Mouse (Mus musculus) heart, embryonic 14.5 days (tissue): ENCODE data around the gene Otud4. TPM values are rescaled to one million over a fixed set of nuclear protein-coding genes. Genes with fewer than 3 reads are reported as not detected.

Experiments used
- ATAC-seq: fragments of 200-750 bp; cut with Nextera tagmentation; 2 replicates; pipeline ENCODE4 v1.8.0; 2017; ENCODE audit warnings: low read depth, moderate TSS enrichment; ENCODE audit not compliant: insufficient number of reproducible peaks, insufficient read depth, low FRiP score
- H3K27ac ChIP-seq, 2 experiments: fragments of 200-500 bp in 1 of 2; fragments of 300-500 bp in 1 of 2; sonication (generic) in 1 of 2; replicated peaks in 1 of 2; 2 replicates each; pipeline ENCODE4 v1.5.1; 2012 to 2014; ENCODE audit warnings: low read depth in 2 of 2, low read length in 2 of 2, control low read depth in 1 of 2, mild to moderate bottlenecking in 1 of 2, mixed read lengths in 1 of 2; ENCODE audit not compliant: control insufficient read depth in 1 of 2, insufficient read depth in 1 of 2
- H3K27me3 ChIP-seq: fragments of 300-500 bp; sonication (generic); 2 replicates; pipeline ENCODE4 v1.6.1; 2014; ENCODE audit warnings: mild to moderate bottlenecking, low read length, control low read depth; ENCODE audit not compliant: control insufficient read depth, insufficient read depth
- H3K36me3 ChIP-seq: fragments of 300-500 bp; sonication (generic); 2 replicates; pipeline ENCODE4 v1.6.1; 2014; ENCODE audit warnings: mild to moderate bottlenecking, control low read depth, low read length, mixed read lengths; ENCODE audit not compliant: control insufficient read depth, insufficient read depth
- H3K4me1 ChIP-seq, 2 experiments: fragments of 200-500 bp in 1 of 2; fragments of 300-500 bp in 1 of 2; sonication (generic) in 1 of 2; 2 replicates each; pipeline ENCODE4 v1.6.1; 2012 to 2014; ENCODE audit warnings: low read length in 2 of 2, control low read depth in 1 of 2, mixed read lengths in 1 of 2; ENCODE audit not compliant: control insufficient read depth in 2 of 2, insufficient read depth in 2 of 2
- H3K4me2 ChIP-seq: fragments of 300-500 bp; sonication (generic); 2 replicates; pipeline ENCODE4 v1.6.1; 2014; ENCODE audit warnings: mild to moderate bottlenecking, low read length
- H3K4me3 ChIP-seq, 2 experiments: fragments of 200-500 bp in 1 of 2; fragments of 300-500 bp in 1 of 2; sonication (generic) in 1 of 2; 2 replicates each; pipeline ENCODE4 v1.5.1; 2012 to 2014; ENCODE audit warnings: low read length in 2 of 2, mild to moderate bottlenecking in 2 of 2, control low read depth in 1 of 2, low read depth in 1 of 2, moderate library complexity in 1 of 2; ENCODE audit not compliant: control insufficient read depth in 1 of 2, insufficient read depth in 1 of 2
- H3K9ac ChIP-seq: fragments of 300-500 bp; sonication (generic); 2 replicates; pipeline ENCODE4 v1.6.1; 2014; ENCODE audit warnings: mild to moderate bottlenecking, low read length
- H3K9me3 ChIP-seq: fragments of 300-500 bp; sonication (generic); 2 replicates; pipeline ENCODE4 v1.6.1; 2016; ENCODE audit warnings: low read length, control low read depth; ENCODE audit not compliant: control insufficient read depth
- WGBS: fragments of 180-500 bp; shearing (Covaris S2); extraction: QIAGEN DNeasy Blood & Tissue Kit; methylation state at CpG from one replicate; pipeline ENCODE4 v1.1.7; 2014; 5-methylcytosine and 5-hydroxymethylcytosine counted together
- polyA plus RNA-seq: library from polyadenylated mRNA; unstranded; fragments of >200 nt; fragmentation: Nextera tagmentation; extraction: Ambion mirVana; gene quantifications from 2 replicates; pipeline ENCODE4 v1.2.1, GENCODE M21; 2014

The Otud4 gene
- polyA plus RNA-seq, 1 experiment from 2014 or later, result 27.4 TPM

DNA sequence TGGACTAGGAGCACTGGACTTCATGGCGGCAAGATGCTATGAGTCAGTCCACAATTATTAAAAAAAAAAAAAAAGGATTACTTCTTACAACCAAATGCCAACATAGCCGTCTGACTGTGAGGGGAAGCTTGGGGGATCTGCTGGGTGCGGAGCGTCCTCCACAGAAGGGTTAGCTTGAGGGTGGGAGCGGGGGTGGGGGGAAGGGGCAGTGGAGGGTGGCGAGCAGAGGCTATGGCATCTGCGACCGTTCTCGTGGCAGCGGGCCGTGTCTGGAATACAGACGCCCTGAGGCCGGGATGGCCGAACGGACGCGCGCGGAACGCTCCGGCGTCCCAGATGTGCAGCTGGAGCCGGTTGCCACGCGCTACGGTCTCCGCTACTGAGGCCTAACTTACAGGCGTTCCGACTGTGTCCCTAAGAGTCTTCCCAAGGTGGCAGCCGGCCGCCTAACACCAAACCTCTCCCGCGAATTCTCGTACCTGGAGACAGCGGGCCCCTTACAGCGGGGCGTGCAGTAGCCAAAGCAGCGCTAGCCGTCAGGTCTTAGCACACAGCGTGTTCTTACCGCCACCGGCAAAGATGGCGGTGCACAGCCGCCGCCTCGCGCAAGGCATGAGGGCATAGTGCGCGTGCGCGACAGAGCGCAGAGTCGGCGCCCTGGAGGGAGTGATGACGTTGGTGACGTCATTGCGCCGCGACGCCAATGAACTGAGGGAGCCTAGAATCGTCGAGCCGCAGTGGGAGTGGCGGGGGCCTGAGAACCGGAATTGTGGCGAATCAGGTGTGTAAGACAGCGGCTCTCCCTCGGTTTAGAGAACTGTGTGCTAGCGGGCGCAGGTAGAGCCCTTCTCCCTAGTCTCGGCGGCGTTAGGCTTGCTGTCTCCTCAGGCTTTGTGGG is 71.9 kb downstream of the Otud4 start, which contains the start of the genes Abce1 and Anapc10:
Gene Abce1 (minus strand): TSS at position 677 of the 898 bp plus-strand sequence.
Gene Anapc10 (plus strand): TSS at position 757 of the 898 bp plus-strand sequence.
- Histone ChIP-seq H3K4me3 (peak within 1 kb of the TSS; percentile 86 to 96), H3K27ac (peak within 1 kb of the TSS; percentile 84 to 85), H3K4me2 (peak within 1 kb of the TSS; percentile 87), H3K27me3 (no peaks in the 10 kb centered on the region), H3K9ac (peak within 1 kb of the TSS; percentile 92), H3K9me3 (no peaks in the 10 kb centered on the region), H3K4me1 (peaks cover 0 to 7% of the 10 kb centered on the region in 2 experiments; a peak in 2 of 4 replicates), H3K36me3 (peaks cover 29% of the 10 kb centered on the region)
- peak; percentile 96 for ATAC-seq
- 0% methylated on average over 73 of the region's 73 CpGs for WGBS

DNA sequence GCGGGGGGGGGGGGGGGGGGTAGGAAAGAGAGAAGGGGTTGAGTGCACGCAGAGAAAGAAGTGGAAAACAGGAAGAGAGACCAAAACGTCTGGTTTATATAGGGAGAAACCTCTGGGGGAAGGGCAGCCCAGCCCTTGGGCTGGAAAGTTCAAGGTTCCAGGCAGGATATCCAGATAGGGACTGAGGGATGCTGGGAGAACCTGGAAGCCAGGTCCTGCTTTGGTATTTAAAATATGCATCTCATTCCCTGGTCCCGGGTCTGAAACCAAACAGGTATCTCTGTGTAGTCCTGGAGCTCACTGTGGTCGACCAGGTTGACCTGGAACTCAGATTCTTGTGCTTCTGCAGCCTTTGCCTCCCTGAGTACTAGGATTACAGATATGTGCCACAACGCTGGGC is 73.3 kb downstream of the Otud4 start:
- Histone ChIP-seq H3K4me3 (no peak overlapping the region), H3K36me3 (peaks cover 29% of the 10 kb centered on the region), H3K4me2 (peak overlapping the region; percentile 65), H3K27ac (no peak overlapping the region), H3K9ac (no peak overlapping the region), H3K9me3 (no peaks in the 10 kb centered on the region), H3K27me3 (no peaks in the 10 kb centered on the region), H3K4me1 (peaks cover 0 to 7% of the 10 kb centered on the region in 2 experiments; a peak in 2 of 4 replicates)
- 56% methylated on average over 6 of the region's 6 CpGs for WGBS
- no peak for ATAC-seq

DNA sequence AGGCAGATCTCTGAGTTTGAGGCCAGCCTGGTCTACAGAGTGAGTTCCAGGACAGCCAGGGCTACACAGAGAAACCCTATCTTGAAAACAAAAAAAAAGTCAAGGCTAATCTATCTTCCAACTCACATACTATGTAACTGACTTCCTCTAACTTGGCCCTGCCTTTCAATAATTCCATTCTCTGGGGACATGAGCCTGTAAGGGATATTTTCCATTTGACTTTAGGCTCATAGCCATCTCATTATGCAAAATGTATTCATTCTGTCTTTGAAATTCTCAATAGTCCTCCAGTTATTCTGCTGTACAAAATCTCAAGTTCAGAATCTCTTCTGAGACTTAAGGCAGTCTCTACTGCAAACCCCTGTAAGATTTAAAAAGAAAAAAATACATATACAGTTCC is 82.1 kb downstream of the Otud4 start:
- H3K27me3 ChIP-seq, result no peaks in the 10 kb centered on the region
- no peak overlapping the region for H3K4me3 ChIP-seq
- H3K4me1 ChIP-seq, result no peaks in the 10 kb centered on the region
- no peak overlapping the region for H3K9ac ChIP-seq
- ATAC-seq, result no peak
- no peak overlapping the region for H3K27ac ChIP-seq
- H3K36me3 ChIP-seq, result peaks cover 57% of the 10 kb centered on the region
- H3K9me3 ChIP-seq, result no peaks in the 10 kb centered on the region
- H3K4me2 ChIP-seq, result no peak overlapping the region

- ATAC-seq, result no peak
- Histone ChIP-seq H3K9me3 (no peaks in the 10 kb centered on the region), H3K9ac (no peak overlapping the region)
These were observed 83.9 kb downstream of the Otud4 start for GRCm38 (mm10) chr8:79723308-79723707.

DNA sequence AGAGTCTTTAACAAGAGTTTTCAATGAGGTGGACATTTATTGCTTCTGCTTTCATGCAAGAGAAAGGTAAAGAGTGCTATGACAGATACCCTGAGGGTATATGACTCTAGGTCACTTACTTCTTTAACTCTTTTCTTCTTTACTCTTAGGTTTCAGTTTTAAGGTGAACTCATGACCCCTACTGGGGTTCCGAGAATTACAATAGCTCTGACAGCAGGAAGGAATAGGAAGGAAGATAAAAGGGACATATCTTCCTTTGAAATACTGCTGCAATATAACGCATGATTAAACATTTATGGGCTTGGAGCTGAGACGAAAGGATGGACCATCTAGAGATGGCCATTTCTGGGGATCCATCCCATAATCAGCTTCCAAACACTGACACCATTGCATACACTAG is 85.2 kb downstream of the Otud4 start:
- ATAC-seq, result no peak
- H3K9me3 ChIP-seq, result no peaks in the 10 kb centered on the region
- WGBS, result 63% methylated on average over 3 of the region's 3 CpGs
- H3K36me3 ChIP-seq, result peaks cover 45% of the 10 kb centered on the region
- H3K9ac ChIP-seq, result no peak overlapping the region
- no peak overlapping the region for H3K4me2 ChIP-seq
- H3K27me3 ChIP-seq, result no peaks in the 10 kb centered on the region
- H3K4me3 ChIP-seq, result no peak overlapping the region
- H3K4me1 ChIP-seq, result no peaks in the 10 kb centered on the region
- H3K27ac ChIP-seq, result no peak overlapping the region

More at GRCm38 (mm10) chr8:79723308-79723707, 83.9 kb downstream of the Otud4 start:
- no peaks in the 10 kb centered on the region for H3K27me3 ChIP-seq
- H3K4me1 ChIP-seq, result no peaks in the 10 kb centered on the region
- no peak overlapping the region for H3K27ac ChIP-seq
- H3K4me3 ChIP-seq, result no peak overlapping the region
- no peak overlapping the region for H3K4me2 ChIP-seq
- H3K36me3 ChIP-seq, result peaks cover 46% of the 10 kb centered on the region

Other genes starting within 250 kb of the Otud4 start
- gene Smad1, start 240.1 kb upstream of the Otud4 start, polyA plus RNA-seq, result 26.1 and 27.2 TPM in 2 replicates
- gene Abce1, start 72.1 kb downstream of the Otud4 start, polyA plus RNA-seq, result 67.7 and 67.8 TPM in 2 replicates
- gene Anapc10, start 72.2 kb downstream of the Otud4 start, polyA plus RNA-seq, result 24.8 and 25.7 TPM in 2 replicates